Mouse (Mus musculus): Measurements from ENCODE around the gene Lypd6.

The Lypd6 gene

DNA sequence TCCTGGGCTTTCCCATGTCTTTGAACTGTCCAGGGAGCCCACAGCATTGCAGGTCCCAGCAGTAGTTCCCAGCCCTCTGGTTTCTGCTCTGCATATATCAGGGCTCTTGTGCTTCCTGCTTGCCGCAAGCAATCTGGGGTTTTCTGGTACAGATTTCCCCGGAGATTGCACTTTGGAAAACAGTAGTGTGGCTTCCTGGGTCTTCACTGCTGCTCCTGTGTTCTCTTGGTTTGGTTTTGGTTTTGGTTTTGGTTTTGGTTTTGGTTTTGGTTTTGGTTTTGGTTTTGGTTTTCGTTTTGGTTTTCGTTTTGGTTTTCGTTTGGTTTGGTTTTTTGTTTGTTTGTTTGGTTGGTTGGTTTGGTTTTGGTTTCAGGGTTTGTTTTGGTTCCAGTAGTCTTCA is 99.9 kb downstream of the Lypd6 start:
- DNase-seq (ENCODE audit: low read depth, low spot score): no peak

GRCm38 (mm10) chr2:50173730-50174528 is 107.7 kb downstream of the Lypd6 start:
- DNase-seq (ENCODE audit: low read depth, low spot score): no peak

- no peak for DNase-seq (ENCODE audit: low read depth, low spot score)
These were observed 109.5 kb downstream of the Lypd6 start for GRCm38 (mm10) chr2:50175709-50176108.

DNA sequence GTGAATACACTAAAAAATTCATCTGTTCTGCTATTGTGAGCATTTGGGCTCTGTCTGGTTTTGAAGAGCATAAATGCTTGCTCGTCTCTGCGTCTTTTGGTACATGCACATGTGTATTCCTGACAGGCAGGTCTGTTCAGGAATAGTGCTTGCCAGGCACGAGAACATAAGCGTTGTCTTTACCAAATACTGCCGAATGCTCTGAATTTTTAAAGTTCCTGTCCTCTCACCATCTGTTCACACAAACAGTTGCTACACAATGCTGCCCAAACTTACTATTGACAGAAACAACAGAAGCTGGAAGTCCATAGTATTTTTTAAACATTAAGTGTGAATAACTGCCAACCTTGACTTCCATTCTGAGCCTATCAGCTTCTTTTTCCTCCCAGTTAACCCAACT is 112.9 kb downstream of the Lypd6 start:
- no peak for DNase-seq (ENCODE audit: low read depth, low spot score)

GRCm38 (mm10) chr2:50180423-50180822 is 114.2 kb downstream of the Lypd6 start:
- DNase-seq (ENCODE audit: low read depth, low spot score): no peak

- DNase-seq (ENCODE audit: low read depth, low spot score): no peak
These were observed 115.1 kb downstream of the Lypd6 start for GRCm38 (mm10) chr2:50181332-50181731.

DNA sequence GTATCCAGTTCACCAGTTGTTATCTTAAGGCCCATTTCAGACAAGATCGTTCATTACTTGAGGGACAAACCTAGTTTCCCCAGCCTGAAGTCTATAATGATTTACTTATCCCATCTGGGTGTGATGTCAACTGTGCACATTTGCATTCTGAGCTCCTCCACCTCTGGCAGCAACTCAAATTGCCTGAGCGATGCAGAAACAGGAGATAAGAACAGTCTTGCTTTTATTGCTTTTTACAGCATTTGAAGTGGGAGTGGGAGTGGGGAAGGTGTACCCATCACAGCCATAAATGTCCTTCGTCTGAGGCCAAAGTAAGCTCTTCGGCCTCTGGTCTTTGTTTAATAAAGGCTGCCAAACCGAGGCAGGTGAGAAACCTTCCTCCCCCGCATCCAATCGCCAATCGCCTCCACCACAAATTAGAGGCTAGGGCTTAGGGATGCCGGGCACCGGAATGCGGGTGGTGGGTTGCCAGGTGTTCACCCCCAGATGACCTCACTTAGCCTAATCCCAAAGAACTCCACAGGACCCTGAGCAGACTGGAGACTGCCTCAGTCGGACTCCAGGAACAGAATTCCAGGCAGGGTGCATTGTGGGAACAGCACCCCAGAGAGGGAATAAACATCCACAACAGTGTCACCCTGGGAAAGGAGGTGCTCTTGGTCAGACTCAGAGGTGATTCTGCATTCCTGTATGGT is 120.6 kb downstream of the Lypd6 start:
- no peak for DNase-seq (ENCODE audit: low read depth, low spot score)

DNA sequence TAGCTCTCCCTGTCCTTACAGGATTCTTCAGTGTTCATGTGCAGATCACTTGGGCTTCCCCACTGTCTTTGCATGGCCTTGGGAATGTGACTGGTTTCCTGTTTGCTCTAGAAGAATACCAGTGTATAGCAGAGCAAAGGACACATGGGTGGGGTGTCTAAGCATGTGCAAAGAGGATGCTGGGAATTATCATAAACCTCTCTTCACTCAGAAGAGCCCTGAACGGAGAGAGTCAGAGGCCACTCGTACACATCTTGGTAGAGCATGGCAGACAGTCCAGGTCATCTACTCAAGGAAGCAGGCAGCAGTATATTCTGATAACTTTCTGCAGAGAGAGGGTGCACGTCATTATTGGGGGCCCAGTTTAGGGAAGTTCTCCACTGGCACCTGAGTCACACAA is 122.6 kb downstream of the Lypd6 start:
- DNase-seq (ENCODE audit: low read depth, low spot score): no peak

DNA sequence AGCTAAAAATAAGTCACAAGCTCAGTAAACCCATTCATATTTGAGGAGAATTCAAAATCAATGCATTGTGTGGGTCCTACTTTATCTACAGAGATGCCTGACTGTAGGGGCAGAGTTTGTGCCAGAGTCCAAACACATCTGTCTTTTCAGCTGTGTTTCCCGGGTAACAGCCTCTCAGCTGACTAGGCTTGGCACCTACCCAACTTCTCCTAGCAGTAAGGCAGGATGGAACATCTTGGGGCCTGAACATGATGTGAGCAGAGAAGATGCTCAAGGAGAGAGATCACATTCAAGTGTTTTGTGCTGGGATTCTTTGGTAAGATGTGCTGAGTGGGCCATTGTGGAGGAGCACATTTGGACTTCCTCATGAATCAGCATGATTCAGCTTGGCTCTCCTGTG is 130.5 kb downstream of the Lypd6 start:
- DNase-seq (ENCODE audit: low read depth, low spot score): no peak

- DNase-seq (ENCODE audit: low read depth, low spot score): no peak
These were observed 131.6 kb downstream of the Lypd6 start for GRCm38 (mm10) chr2:50197801-50198200.

DNA sequence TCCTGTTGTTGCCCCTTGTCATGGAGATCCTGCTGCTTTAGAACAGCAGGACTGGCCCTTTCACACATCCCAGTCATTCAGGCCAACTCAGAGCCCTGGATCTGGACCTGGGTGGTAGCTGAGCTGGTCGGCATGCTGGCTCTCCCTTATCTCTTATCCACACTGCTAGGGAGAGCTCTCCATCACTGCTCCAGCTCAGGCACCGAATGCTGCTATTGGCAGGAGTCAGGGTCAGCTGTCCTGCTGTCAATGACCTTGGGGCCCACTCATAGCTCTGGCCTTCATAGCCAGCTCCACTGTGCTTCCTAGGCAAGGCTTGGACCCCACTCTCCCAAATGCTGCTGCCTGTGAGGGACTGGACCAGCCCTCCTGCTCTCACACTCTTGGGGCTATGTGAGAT is 134.3 kb downstream of the Lypd6 start:
- no peak for DNase-seq (ENCODE audit: low read depth, low spot score)

DNA sequence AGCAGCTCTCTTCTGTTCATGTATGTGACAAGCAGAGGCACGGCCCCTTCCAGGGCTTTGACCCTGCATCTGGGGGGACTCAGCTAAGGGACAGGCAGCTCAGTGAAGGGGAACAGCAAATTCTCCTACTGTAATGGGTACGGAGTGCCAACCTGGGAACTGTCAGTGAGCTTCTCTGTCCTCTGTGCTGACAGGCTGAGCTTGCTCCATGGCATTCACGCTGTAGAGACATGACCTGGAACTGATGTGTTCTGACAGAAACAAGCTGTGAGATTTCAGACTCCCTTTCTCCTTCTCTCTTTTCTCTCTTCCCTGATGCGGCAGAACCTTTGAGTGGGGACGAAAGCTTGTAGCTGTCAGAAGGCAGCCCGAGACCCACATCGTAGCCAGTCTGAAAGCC is 154.3 kb downstream of the Lypd6 start:
- DNase-seq (ENCODE audit: low read depth, low spot score): no peak

- no peak for DNase-seq (ENCODE audit: low read depth, low spot score)
These were observed 158.8 kb downstream of the Lypd6 start for GRCm38 (mm10) chr2:50225019-50225418.

- DNase-seq (ENCODE audit: low read depth, low spot score): no peak
These were observed 167.3 kb downstream of the Lypd6 start for GRCm38 (mm10) chr2:50233491-50233890.

Measured in c-Kit-negative CD71-positive TER-119-positive erythroid progenitor cells, embryonic 14.5 days (primary cell).